Mouse (Mus musculus) heart, embryonic 14.5 days (tissue): ENCODE results near the gene Pkp1. TPM values are rescaled to one million over a fixed set of nuclear protein-coding genes. Genes with fewer than 3 reads are reported as not detected.

Source experiments
- ATAC-seq: fragments of 200-750 bp; cut with Nextera tagmentation; 2 replicates; pipeline ENCODE4 v1.8.0; 2017; ENCODE audit warnings: low read depth, moderate TSS enrichment; ENCODE audit not compliant: insufficient number of reproducible peaks, insufficient read depth, low FRiP score
- H3K27ac ChIP-seq, 2 experiments: fragments of 200-500 bp in 1 of 2; fragments of 300-500 bp in 1 of 2; sonication (generic) in 1 of 2; replicated peaks in 1 of 2; 2 replicates each; pipeline ENCODE4 v1.5.1; 2012 to 2014; ENCODE audit warnings: low read depth in 2 of 2, low read length in 2 of 2, control low read depth in 1 of 2, mild to moderate bottlenecking in 1 of 2, mixed read lengths in 1 of 2; ENCODE audit not compliant: control insufficient read depth in 1 of 2, insufficient read depth in 1 of 2
- H3K27me3 ChIP-seq: fragments of 300-500 bp; sonication (generic); 2 replicates; pipeline ENCODE4 v1.6.1; 2014; ENCODE audit warnings: mild to moderate bottlenecking, low read length, control low read depth; ENCODE audit not compliant: control insufficient read depth, insufficient read depth
- H3K36me3 ChIP-seq: fragments of 300-500 bp; sonication (generic); 2 replicates; pipeline ENCODE4 v1.6.1; 2014; ENCODE audit warnings: mild to moderate bottlenecking, control low read depth, low read length, mixed read lengths; ENCODE audit not compliant: control insufficient read depth, insufficient read depth
- H3K4me1 ChIP-seq, 2 experiments: fragments of 200-500 bp in 1 of 2; fragments of 300-500 bp in 1 of 2; sonication (generic) in 1 of 2; 2 replicates each; pipeline ENCODE4 v1.6.1; 2012 to 2014; ENCODE audit warnings: low read length in 2 of 2, control low read depth in 1 of 2, mixed read lengths in 1 of 2; ENCODE audit not compliant: control insufficient read depth in 2 of 2, insufficient read depth in 2 of 2
- H3K4me2 ChIP-seq: fragments of 300-500 bp; sonication (generic); 2 replicates; pipeline ENCODE4 v1.6.1; 2014; ENCODE audit warnings: mild to moderate bottlenecking, low read length
- H3K4me3 ChIP-seq, 2 experiments: fragments of 200-500 bp in 1 of 2; fragments of 300-500 bp in 1 of 2; sonication (generic) in 1 of 2; 2 replicates each; pipeline ENCODE4 v1.5.1; 2012 to 2014; ENCODE audit warnings: low read length in 2 of 2, mild to moderate bottlenecking in 2 of 2, control low read depth in 1 of 2, low read depth in 1 of 2, moderate library complexity in 1 of 2; ENCODE audit not compliant: control insufficient read depth in 1 of 2, insufficient read depth in 1 of 2
- H3K9ac ChIP-seq: fragments of 300-500 bp; sonication (generic); 2 replicates; pipeline ENCODE4 v1.6.1; 2014; ENCODE audit warnings: mild to moderate bottlenecking, low read length
- H3K9me3 ChIP-seq: fragments of 300-500 bp; sonication (generic); 2 replicates; pipeline ENCODE4 v1.6.1; 2016; ENCODE audit warnings: low read length, control low read depth; ENCODE audit not compliant: control insufficient read depth
- WGBS: fragments of 180-500 bp; shearing (Covaris S2); extraction: QIAGEN DNeasy Blood & Tissue Kit; methylation state at CpG from one replicate; pipeline ENCODE4 v1.1.7; 2014; 5-methylcytosine and 5-hydroxymethylcytosine counted together
- polyA plus RNA-seq: library from polyadenylated mRNA; unstranded; fragments of >200 nt; fragmentation: Nextera tagmentation; extraction: Ambion mirVana; gene quantifications from 2 replicates; pipeline ENCODE4 v1.2.1, GENCODE M21; 2014

Gene Pkp1
- polyA plus RNA-seq, 1 experiment from 2014 or later = 0.08 TPM

- no peak overlapping the region for H3K4me2 ChIP-seq
- no peaks in the 10 kb centered on the region for H3K9me3 ChIP-seq
- 53% methylated on average over 4 of the region's 4 CpGs for WGBS
- H3K27me3 ChIP-seq = no peaks in the 10 kb centered on the region
- ATAC-seq = no peak; the same call in 1 of the 2 replicates
- H3K36me3 ChIP-seq = peaks cover 26% of the 10 kb centered on the region
- no peak overlapping the region for H3K4me3 ChIP-seq
- H3K9ac ChIP-seq = no peak overlapping the region
- 0 out of 4 replicates have a peak overlapping the region, but pooled peaks of 1 of the 2 experiments have one; percentile 31 for H3K27ac ChIP-seq
- H3K4me1 ChIP-seq = peaks cover 16 to 22% of the 10 kb centered on the region in 2 experiments
Observed at GRCm38 (mm10) chr1:135856070-135856469, 62.9 kb downstream of the Pkp1 start.

- no peak overlapping the region for H3K4me2 ChIP-seq
- peaks cover 34% of the 10 kb centered on the region for H3K36me3 ChIP-seq
- H3K27me3 ChIP-seq = no peaks in the 10 kb centered on the region
- no peak for ATAC-seq
- 0 out of 4 replicates have a peak overlapping the region, but pooled peaks of 1 of the 2 experiments have one; percentile 31 for H3K27ac ChIP-seq
- peaks cover 15 to 26% of the 10 kb centered on the region in 2 experiments; a peak in 3 of 4 replicates for H3K4me1 ChIP-seq
- 96% methylated on average over 1 of the region's 1 CpGs for WGBS
- no peak overlapping the region for H3K4me3 ChIP-seq
- no peak overlapping the region for H3K9ac ChIP-seq
- H3K9me3 ChIP-seq = no peaks in the 10 kb centered on the region
Observed at GRCm38 (mm10) chr1:135855344-135855687, 63.7 kb downstream of the Pkp1 start.

GRCm38 (mm10) chr1:135854591-135855343 lies 64.2 kb downstream of the Pkp1 start:
- Histone ChIP-seq H3K36me3 (peaks cover 39% of the 10 kb centered on the region), H3K4me3 (no peak overlapping the region), H3K4me1 (peaks cover 17 to 27% of the 10 kb centered on the region in 2 experiments; a peak in 3 of 4 replicates), H3K27me3 (no peaks in the 10 kb centered on the region), H3K27ac (peak overlapping the region in 1 of 2 experiments; percentile 42; a peak in 1 of 4 replicates), H3K9ac (no peak overlapping the region), H3K9me3 (no peaks in the 10 kb centered on the region), H3K4me2 (no peak overlapping the region)
- 69% methylated on average over 6 of the region's 6 CpGs for WGBS
- no peak for ATAC-seq

GRCm38 (mm10) chr1:135853200-135853599 lies 65.8 kb downstream of the Pkp1 start:
- H3K4me3 ChIP-seq = no peak overlapping the region
- H3K27ac ChIP-seq = peak overlapping the region; percentile 4 to 58; a peak in 2 of 4 replicates
- H3K9ac ChIP-seq = no peak overlapping the region
- WGBS = 78% methylated on average over 4 of the region's 4 CpGs
- H3K4me1 ChIP-seq = peaks cover 21 to 40% of the 10 kb centered on the region in 2 experiments
- no peaks in the 10 kb centered on the region for H3K27me3 ChIP-seq
- no peak overlapping the region for H3K4me2 ChIP-seq
- H3K36me3 ChIP-seq = peaks cover 55% of the 10 kb centered on the region
- no peaks in the 10 kb centered on the region for H3K9me3 ChIP-seq
- no peak for ATAC-seq

GRCm38 (mm10) chr1:135852044-135852756 lies 66.8 kb downstream of the Pkp1 start:
- Histone ChIP-seq H3K4me1 (peaks cover 29 to 49% of the 10 kb centered on the region in 2 experiments), H3K4me2 (no peak overlapping the region), H3K36me3 (peaks cover 65% of the 10 kb centered on the region), H3K9me3 (no peaks in the 10 kb centered on the region), H3K27ac (peak overlapping the region; percentile 15 to 58), H3K9ac (peak overlapping the region; percentile 41; the same call in 1 of the 2 replicates), H3K4me3 (no peak overlapping the region), H3K27me3 (no peaks in the 10 kb centered on the region)
- no peak for ATAC-seq
- whole genome bisulfite sequencing = 64% methylated on average over 13 of the region's 13 CpGs

GRCm38 (mm10) chr1:135850722-135851512 lies 68.1 kb downstream of the Pkp1 start:
- H3K27me3 ChIP-seq = no peaks in the 10 kb centered on the region
- WGBS = 60% methylated on average over 12 of the region's 12 CpGs
- peaks cover 78% of the 10 kb centered on the region for H3K36me3 ChIP-seq
- peak overlapping the region; percentile 41; the same call in 1 of the 2 replicates for H3K9ac ChIP-seq
- H3K27ac ChIP-seq = peak overlapping the region in 1 of 2 experiments; percentile 16; a peak in 1 of 4 replicates
- H3K9me3 ChIP-seq = no peaks in the 10 kb centered on the region
- H3K4me1 ChIP-seq = peaks cover 32 to 61% of the 10 kb centered on the region in 2 experiments
- no peak overlapping the region for H3K4me3 ChIP-seq
- ATAC-seq = no peak
- H3K4me2 ChIP-seq = no peak overlapping the region
